Mouse (Mus musculus) lung, postnatal 0 days (tissue): ENCODE data around the gene Acvr2b.

ENCODE experiments used
- CTCF ChIP-seq: IDR thresholded peaks from 2 replicates; pipeline ENCODE4 v1.5.1; 2016; ENCODE audit warnings: antibody characterized with exemption, mild to moderate bottlenecking
- EP300 ChIP-seq: IDR thresholded peaks from 2 replicates; pipeline ENCODE4 v1.6.1; 2016; ENCODE audit warnings: antibody characterized with exemption, mild to moderate bottlenecking, control low read depth

- TF ChIP-seq CTCF (no peak), EP300 (no peak)
These were observed 54.0 kb downstream of the Acvr2b start for GRCm38 (mm10) chr9:119455967-119456366.
